Mouse (Mus musculus): ENCODE measurements around the gene Prdm16. TPM values are rescaled to one million over a fixed set of nuclear protein-coding genes. Genes with fewer than 3 reads are reported as not detected.

Prdm16 gene
- polyA plus RNA-seq, 1 experiment from 2014 or later = 87.1 TPM

GRCm38 (mm10) chr4:154586334-154586733 is 50.3 kb downstream of the Prdm16 start:
- Histone ChIP-seq H3K9me3 (ENCODE audit: control insufficient read depth, low read length) (no peaks in the 10 kb centered on the region), H3K36me3 (ENCODE audit: control insufficient read depth, insufficient read depth, low read length) (no peaks in the 10 kb centered on the region), H3K27me3 (ENCODE audit: control insufficient read depth, insufficient read depth, low read length) (no peaks in the 10 kb centered on the region), H3K4me3 (ENCODE audit: low read depth, low read length) (no peak overlapping the region), H3K9ac (ENCODE audit: low read length) (no peak overlapping the region), H3K27ac (replicated peaks; ENCODE audit: low read depth, low read length) (peak overlapping the region; percentile 64), H3K4me2 (ENCODE audit: low read depth, severe bottlenecking) (no peak overlapping the region), H3K4me1 (ENCODE audit: control insufficient read depth, insufficient read depth, low read length) (peaks cover 68% of the 10 kb centered on the region)
- ATAC-seq (ENCODE audit: insufficient number of reproducible peaks, low FRiP score, low TSS enrichment, low read depth) (0 out of 2 replicates have a peak, but pooled peaks have one; percentile 40), DNase-seq (ENCODE audit: low spot score) (no peak)
- 61% methylated on average over 11 of the region's 11 CpGs for WGBS

- WGBS = 66% methylated on average over 14 of the region's 14 CpGs
- Histone ChIP-seq H3K36me3 (ENCODE audit: control insufficient read depth, insufficient read depth, low read length) (no peaks in the 10 kb centered on the region), H3K4me3 (ENCODE audit: low read depth, low read length) (no peak overlapping the region), H3K27me3 (ENCODE audit: control insufficient read depth, insufficient read depth, low read length) (no peaks in the 10 kb centered on the region), H3K9ac (ENCODE audit: low read length) (no peak overlapping the region; the same call in 1 of the 2 replicates), H3K4me2 (ENCODE audit: low read depth, severe bottlenecking) (no peak overlapping the region), H3K27ac (replicated peaks; ENCODE audit: low read depth, low read length) (peak overlapping the region; percentile 64; the same call in 1 of the 2 replicates), H3K4me1 (ENCODE audit: control insufficient read depth, insufficient read depth, low read length) (peaks cover 73% of the 10 kb centered on the region), H3K9me3 (ENCODE audit: control insufficient read depth, low read length) (no peaks in the 10 kb centered on the region)
- no peak for DNase-seq (ENCODE audit: low spot score)
- no peak for ATAC-seq (ENCODE audit: insufficient number of reproducible peaks, low FRiP score, low TSS enrichment, low read depth)
These were observed 50.9 kb downstream of the Prdm16 start for GRCm38 (mm10) chr4:154585779-154586178.

- peaks cover 72% of the 10 kb centered on the region for H3K4me1 ChIP-seq (ENCODE audit: control insufficient read depth, insufficient read depth, low read length)
- 93% methylated on average over 13 of the region's 13 CpGs for WGBS
- no peak overlapping the region for H3K27ac ChIP-seq (replicated peaks; ENCODE audit: low read depth, low read length)
- H3K4me3 ChIP-seq (ENCODE audit: low read depth, low read length) = no peak overlapping the region
- H3K27me3 ChIP-seq (ENCODE audit: control insufficient read depth, insufficient read depth, low read length) = no peaks in the 10 kb centered on the region
- H3K4me2 ChIP-seq (ENCODE audit: low read depth, severe bottlenecking) = no peak overlapping the region
- no peaks in the 10 kb centered on the region for H3K36me3 ChIP-seq (ENCODE audit: control insufficient read depth, insufficient read depth, low read length)
- H3K9ac ChIP-seq (ENCODE audit: low read length) = no peak overlapping the region
- DNase-seq (ENCODE audit: low spot score) (no peak), ATAC-seq (ENCODE audit: insufficient number of reproducible peaks, low FRiP score, low TSS enrichment, low read depth) (no peak)
- no peaks in the 10 kb centered on the region for H3K9me3 ChIP-seq (ENCODE audit: control insufficient read depth, low read length)
These were observed 53.0 kb downstream of the Prdm16 start for GRCm38 (mm10) chr4:154583712-154584111.

GRCm38 (mm10) chr4:154582607-154583236 is 54.0 kb downstream of the Prdm16 start:
- H3K9me3 ChIP-seq (ENCODE audit: control insufficient read depth, low read length) = no peaks in the 10 kb centered on the region
- 80% methylated on average over 21 of the region's 21 CpGs for WGBS
- H3K27me3 ChIP-seq (ENCODE audit: control insufficient read depth, insufficient read depth, low read length) = no peaks in the 10 kb centered on the region
- no peak for DNase-seq (ENCODE audit: low spot score)
- H3K9ac ChIP-seq (ENCODE audit: low read length) = no peak overlapping the region
- no peak overlapping the region for H3K4me3 ChIP-seq (ENCODE audit: low read depth, low read length)
- no peak overlapping the region for H3K27ac ChIP-seq (replicated peaks; ENCODE audit: low read depth, low read length)
- ATAC-seq (ENCODE audit: insufficient number of reproducible peaks, low FRiP score, low TSS enrichment, low read depth) = no peak
- H3K4me2 ChIP-seq (ENCODE audit: low read depth, severe bottlenecking) = no peak overlapping the region
- no peaks in the 10 kb centered on the region for H3K36me3 ChIP-seq (ENCODE audit: control insufficient read depth, insufficient read depth, low read length)
- H3K4me1 ChIP-seq (ENCODE audit: control insufficient read depth, insufficient read depth, low read length) = peaks cover 70% of the 10 kb centered on the region

- H3K4me1 ChIP-seq (ENCODE audit: control insufficient read depth, insufficient read depth, low read length) = peaks cover 59% of the 10 kb centered on the region
- ATAC-seq (ENCODE audit: insufficient number of reproducible peaks, low FRiP score, low TSS enrichment, low read depth) (no peak), DNase-seq (ENCODE audit: low spot score) (no peak)
- no peak overlapping the region for H3K9ac ChIP-seq (ENCODE audit: low read length)
- no peaks in the 10 kb centered on the region for H3K9me3 ChIP-seq (ENCODE audit: control insufficient read depth, low read length)
- H3K4me2 ChIP-seq (ENCODE audit: low read depth, severe bottlenecking) = no peak overlapping the region
- 41% methylated on average over 16 of the region's 16 CpGs for WGBS
- H3K27me3 ChIP-seq (ENCODE audit: control insufficient read depth, insufficient read depth, low read length) = no peaks in the 10 kb centered on the region
- no peak overlapping the region for H3K4me3 ChIP-seq (ENCODE audit: low read depth, low read length)
- 0 out of 2 replicates have a peak overlapping the region, but pooled peaks have one; percentile 6 for H3K27ac ChIP-seq (replicated peaks; ENCODE audit: low read depth, low read length)
- H3K36me3 ChIP-seq (ENCODE audit: control insufficient read depth, insufficient read depth, low read length) = no peaks in the 10 kb centered on the region
These were observed 55.3 kb downstream of the Prdm16 start for GRCm38 (mm10) chr4:154581261-154581886.

- H3K27me3 ChIP-seq (ENCODE audit: control insufficient read depth, insufficient read depth, low read length) = no peaks in the 10 kb centered on the region
- no peaks in the 10 kb centered on the region for H3K9me3 ChIP-seq (ENCODE audit: control insufficient read depth, low read length)
- no peak overlapping the region for H3K9ac ChIP-seq (ENCODE audit: low read length)
- WGBS = 69% methylated on average over 13 of the region's 13 CpGs
- H3K4me2 ChIP-seq (ENCODE audit: low read depth, severe bottlenecking) = no peak overlapping the region
- no peak overlapping the region for H3K4me3 ChIP-seq (ENCODE audit: low read depth, low read length)
- H3K27ac ChIP-seq (replicated peaks; ENCODE audit: low read depth, low read length) = no peak overlapping the region
- H3K4me1 ChIP-seq (ENCODE audit: control insufficient read depth, insufficient read depth, low read length) = peaks cover 72% of the 10 kb centered on the region
- DNase-seq (ENCODE audit: low spot score) (no peak), ATAC-seq (ENCODE audit: insufficient number of reproducible peaks, low FRiP score, low TSS enrichment, low read depth) (no peak)
- H3K36me3 ChIP-seq (ENCODE audit: control insufficient read depth, insufficient read depth, low read length) = no peaks in the 10 kb centered on the region
These were observed 62.3 kb downstream of the Prdm16 start for GRCm38 (mm10) chr4:154574208-154574875.

- Histone ChIP-seq H3K9me3 (ENCODE audit: control insufficient read depth, low read length) (no peaks in the 10 kb centered on the region), H3K27ac (replicated peaks; ENCODE audit: low read depth, low read length) (peak overlapping the region; percentile 52; the same call in 1 of the 2 replicates), H3K4me1 (ENCODE audit: control insufficient read depth, insufficient read depth, low read length) (peaks cover 85% of the 10 kb centered on the region), H3K36me3 (ENCODE audit: control insufficient read depth, insufficient read depth, low read length) (no peaks in the 10 kb centered on the region), H3K9ac (ENCODE audit: low read length) (no peak overlapping the region), H3K4me2 (ENCODE audit: low read depth, severe bottlenecking) (no peak overlapping the region), H3K4me3 (ENCODE audit: low read depth, low read length) (no peak overlapping the region), H3K27me3 (ENCODE audit: control insufficient read depth, insufficient read depth, low read length) (no peaks in the 10 kb centered on the region)
- 4% methylated on average over 10 of the region's 10 CpGs for WGBS
- no peak for ATAC-seq (ENCODE audit: insufficient number of reproducible peaks, low FRiP score, low TSS enrichment, low read depth)
- DNase-seq (ENCODE audit: low spot score) = peak; percentile 58
These were observed 66.2 kb downstream of the Prdm16 start for GRCm38 (mm10) chr4:154570451-154570881.

GRCm38 (mm10) chr4:154569845-154570244 is 66.8 kb downstream of the Prdm16 start:
- peaks cover 79% of the 10 kb centered on the region for H3K4me1 ChIP-seq (ENCODE audit: control insufficient read depth, insufficient read depth, low read length)
- H3K4me2 ChIP-seq (ENCODE audit: low read depth, severe bottlenecking) = no peak overlapping the region
- no peak for ATAC-seq (ENCODE audit: insufficient number of reproducible peaks, low FRiP score, low TSS enrichment, low read depth)
- H3K4me3 ChIP-seq (ENCODE audit: low read depth, low read length) = no peak overlapping the region
- no peaks in the 10 kb centered on the region for H3K9me3 ChIP-seq (ENCODE audit: control insufficient read depth, low read length)
- H3K27me3 ChIP-seq (ENCODE audit: control insufficient read depth, insufficient read depth, low read length) = no peaks in the 10 kb centered on the region
- H3K9ac ChIP-seq (ENCODE audit: low read length) = no peak overlapping the region
- WGBS = 11% methylated on average over 9 of the region's 9 CpGs
- H3K27ac ChIP-seq (replicated peaks; ENCODE audit: low read depth, low read length) = no peak overlapping the region
- DNase-seq (ENCODE audit: low spot score) = no peak
- no peaks in the 10 kb centered on the region for H3K36me3 ChIP-seq (ENCODE audit: control insufficient read depth, insufficient read depth, low read length)

Data from limb, embryonic 11.5 days (tissue).